Mouse (Mus musculus): ENCODE data around the gene Tubgcp5.

Tubgcp5 gene

DNA sequence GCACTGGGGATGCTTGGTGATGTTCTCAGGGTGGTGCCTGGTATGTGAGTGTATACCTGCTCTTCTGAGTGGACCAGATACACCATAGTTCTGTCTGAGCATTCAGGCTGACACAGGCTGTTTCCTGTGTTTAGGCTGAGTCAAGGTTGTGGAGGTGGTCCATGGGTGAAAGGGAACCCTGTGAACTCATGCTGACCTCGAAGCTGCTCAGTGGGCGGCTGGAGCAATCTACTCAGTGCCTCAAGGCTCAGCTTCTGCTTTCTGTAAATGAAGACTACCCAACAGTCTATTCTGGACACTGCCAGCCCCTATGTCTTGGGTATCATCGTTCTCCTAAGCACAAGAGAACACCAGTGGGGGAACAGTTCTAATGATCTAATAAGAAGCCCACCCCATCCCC lies 61.6 kb downstream of the Tubgcp5 start:
- DNase-seq: no peak

DNA sequence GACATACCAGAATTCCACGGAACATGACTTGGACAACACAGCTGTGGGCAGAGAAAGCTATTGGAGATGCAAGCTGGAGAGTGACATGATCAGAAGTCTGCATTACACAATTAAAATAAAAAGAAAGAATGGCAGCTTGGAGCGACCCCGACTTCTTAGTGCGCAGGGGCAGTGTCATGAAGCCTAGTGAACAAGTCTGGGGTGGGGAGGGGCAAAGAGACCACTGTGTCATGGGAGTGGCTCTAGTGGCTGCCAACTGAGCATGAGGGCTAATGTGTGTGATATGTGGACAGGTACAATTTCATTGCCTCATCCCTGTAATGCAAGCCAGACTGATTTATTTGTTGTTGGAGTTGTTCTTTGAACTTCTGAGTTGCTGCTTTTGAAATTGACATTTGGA lies 62.8 kb downstream of the Tubgcp5 start:
- no peak for DNase-seq

DNA sequence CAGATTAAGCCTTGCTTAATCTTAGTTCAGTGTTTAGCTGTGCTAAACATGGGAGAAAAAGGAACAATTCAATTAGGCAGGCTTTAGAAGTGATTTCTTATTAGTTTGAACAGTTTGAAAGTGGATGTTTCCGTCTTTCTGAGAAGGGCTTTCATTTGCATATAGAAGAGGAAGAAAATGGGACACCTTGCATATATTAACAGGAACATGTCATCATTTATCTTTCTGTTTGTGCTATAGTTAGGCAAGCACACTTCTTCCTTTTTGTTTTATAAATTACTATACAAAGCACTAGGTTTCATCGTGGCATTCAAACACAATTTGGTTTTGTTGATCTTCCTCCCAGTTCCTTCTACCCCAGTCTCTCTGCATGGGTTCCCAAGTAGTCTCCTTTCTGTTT lies 63.8 kb downstream of the Tubgcp5 start:
- DNase-seq: no peak

DNA sequence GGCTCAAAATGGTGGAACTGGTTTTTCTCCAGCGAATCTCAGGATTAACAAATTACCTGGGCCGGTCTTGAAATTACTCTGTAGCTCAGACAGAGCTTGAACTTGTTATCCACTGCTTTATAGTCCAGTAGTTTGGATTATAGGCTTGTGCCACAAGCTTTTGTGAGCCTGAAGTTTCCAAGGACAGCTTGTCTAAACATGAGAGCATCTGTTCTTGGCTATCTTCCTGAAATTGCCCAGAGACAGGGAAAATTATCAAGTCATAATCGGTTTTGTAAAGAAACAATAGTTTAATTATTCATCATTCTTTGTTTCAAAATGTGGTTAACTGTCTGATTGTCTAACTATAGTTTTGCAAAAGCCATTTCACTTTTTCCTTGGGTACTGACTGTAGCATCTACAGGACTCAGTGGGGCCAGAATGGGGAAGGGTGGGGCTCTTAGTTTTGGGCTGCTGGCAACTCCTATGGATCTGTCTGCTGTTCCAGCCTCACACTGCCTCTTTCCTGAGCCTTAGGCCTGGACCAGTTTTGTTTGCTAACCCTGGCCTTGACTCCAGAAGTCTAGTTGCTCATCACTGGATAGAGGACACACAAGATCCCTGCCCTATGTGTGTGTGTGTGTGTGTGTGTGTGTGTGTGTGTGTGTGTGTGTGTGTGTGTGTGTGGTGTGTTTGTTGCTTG lies 65.0 kb downstream of the Tubgcp5 start:
- no peak for DNase-seq

DNA sequence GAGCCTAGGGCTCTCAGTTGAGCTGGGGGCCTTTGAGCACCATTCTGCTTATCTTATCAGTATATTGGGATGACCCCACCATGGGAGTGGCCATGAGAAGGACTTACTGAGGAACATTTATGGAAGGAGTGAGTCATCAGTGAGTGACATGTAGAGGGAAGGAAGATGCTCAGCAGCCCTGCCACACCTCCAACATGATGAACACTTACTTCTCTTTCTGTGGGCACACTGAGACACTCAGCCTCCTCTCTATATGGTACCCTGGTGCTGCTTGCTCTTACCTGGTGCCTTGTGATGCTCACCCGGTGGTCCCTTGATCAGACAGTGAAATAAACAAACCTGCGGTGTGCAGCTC lies 65.5 kb downstream of the Tubgcp5 start:
- DNase-seq: no peak

DNA sequence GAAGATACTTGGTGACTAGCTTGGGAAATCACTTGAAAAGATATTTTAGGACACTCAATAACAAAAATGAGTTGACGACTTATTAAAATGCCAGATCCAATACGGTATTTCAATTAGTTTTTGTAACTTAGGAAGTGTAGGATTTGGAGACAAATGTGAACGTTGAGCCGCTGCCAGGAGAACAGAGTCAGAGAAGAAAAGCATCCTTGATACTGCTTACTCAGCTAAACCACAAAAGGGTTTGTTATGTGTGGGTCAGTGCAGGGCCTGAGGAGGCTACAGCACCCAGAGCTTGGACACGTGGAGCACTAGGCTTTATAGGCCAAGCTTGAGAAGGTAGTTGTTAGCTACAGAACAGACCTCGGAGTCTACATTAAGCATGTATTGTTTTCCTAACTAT lies 66.0 kb downstream of the Tubgcp5 start:
- no peak for DNase-seq

DNA sequence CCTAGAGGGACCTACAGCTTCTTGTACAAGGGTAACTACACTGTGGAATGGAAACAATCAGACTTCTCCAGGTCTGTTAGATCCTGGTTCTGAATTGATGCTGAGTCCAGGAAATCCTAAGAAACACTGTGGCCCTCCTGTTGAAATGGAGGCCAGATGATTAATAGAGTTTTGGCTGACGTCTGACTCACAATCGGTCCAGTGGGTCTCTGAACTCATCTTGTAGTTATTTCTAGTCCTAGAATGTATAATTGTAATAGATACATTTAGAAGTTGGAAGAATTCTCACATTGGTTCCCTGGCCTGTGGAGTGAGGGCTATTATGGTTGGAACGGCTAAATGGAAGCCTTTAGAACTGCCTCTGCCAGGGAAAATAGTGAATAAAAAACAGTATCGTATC lies 67.2 kb downstream of the Tubgcp5 start:
- no peak for DNase-seq

DNA sequence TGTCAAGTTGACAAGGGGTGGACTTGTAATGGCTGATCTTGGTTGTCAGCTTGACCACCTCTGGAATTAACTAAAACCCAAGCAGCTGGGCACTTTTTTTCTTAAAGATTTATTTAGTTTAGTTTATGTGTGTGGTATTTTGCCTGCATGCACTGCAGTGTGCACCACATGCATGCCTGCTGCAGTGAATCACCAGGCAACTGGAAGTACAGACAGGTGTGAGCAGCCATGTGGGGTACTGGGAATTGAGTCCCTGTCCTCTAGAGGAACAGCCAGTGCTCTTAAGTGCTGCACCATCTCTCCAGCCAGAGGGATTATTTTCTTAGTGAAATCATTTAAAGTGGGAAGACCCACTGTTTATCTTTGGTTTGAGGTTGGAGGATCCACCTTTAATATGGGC lies 71.1 kb downstream of the Tubgcp5 start:
- DNase-seq: no peak

DNA sequence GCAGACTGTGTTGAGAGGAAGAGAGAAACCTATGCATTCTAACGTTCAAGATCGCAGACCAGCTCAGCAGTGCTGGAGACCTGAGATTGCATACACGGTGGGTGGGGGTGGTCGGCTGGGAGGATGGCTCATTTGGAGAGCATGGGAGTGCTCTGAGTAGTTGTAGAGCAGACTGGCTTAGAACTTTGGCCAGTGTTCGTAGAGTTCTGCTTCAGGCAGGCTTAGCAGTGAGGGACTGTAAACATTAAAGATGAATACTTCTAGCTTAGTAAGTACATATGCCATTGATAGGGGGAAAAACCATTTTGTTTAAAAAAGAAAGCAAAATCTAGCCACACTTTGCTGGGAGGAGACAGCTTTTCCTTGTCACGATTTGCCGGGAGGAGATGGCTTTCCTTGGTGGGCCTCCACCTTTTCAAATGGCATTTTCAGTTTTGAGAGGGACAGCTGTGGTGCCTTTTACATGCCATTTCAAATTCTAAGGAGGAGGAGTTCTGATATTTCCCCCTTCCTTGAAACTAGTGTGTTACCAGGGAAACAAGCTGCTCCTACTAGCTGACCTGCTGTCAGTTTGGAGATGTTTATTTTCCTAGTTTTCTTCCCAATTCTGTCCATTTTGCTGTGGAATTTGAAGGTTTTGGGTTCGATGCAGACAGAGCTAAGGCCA lies 71.9 kb downstream of the Tubgcp5 start:
- DNase-seq: no peak

DNA sequence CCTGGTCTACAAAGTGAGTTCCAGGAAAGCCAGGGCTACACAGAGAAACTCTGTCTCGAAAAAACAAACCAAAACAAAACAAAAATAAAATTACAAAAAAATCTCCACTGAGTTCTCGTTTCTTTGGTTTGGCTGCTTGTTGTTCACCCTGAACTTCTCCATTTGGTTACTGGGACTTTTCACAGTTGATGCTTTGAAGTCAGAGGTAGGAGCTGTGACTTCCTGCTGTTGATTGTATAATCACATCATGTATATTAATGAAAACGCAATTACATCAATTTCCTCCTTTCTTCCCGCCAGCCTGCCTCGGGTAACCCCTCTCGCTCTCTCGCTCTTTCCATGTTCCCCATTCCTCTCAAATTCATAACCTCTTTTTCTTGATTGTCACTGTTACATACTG lies 74.3 kb downstream of the Tubgcp5 start:
- no peak for DNase-seq

DNA sequence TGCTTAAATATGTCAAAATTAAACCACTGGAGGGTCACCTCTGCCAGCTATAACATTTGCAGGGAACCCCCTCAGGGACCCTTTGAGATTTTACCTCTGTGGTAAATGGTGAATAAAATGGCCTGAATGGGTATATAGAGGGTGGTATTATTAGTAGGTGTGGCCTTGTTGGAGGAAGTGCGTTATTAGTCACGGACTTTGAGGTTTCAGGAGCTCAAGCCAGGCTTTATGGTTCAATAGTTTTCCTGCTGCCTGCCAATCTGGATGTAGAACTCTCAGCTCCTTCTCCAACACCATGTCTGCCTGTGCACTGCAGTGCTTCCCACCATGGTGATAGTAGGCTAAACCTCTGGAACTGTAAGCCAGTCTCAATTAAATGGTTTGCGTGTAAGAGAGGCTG lies 75.3 kb downstream of the Tubgcp5 start:
- no peak for DNase-seq

DNA sequence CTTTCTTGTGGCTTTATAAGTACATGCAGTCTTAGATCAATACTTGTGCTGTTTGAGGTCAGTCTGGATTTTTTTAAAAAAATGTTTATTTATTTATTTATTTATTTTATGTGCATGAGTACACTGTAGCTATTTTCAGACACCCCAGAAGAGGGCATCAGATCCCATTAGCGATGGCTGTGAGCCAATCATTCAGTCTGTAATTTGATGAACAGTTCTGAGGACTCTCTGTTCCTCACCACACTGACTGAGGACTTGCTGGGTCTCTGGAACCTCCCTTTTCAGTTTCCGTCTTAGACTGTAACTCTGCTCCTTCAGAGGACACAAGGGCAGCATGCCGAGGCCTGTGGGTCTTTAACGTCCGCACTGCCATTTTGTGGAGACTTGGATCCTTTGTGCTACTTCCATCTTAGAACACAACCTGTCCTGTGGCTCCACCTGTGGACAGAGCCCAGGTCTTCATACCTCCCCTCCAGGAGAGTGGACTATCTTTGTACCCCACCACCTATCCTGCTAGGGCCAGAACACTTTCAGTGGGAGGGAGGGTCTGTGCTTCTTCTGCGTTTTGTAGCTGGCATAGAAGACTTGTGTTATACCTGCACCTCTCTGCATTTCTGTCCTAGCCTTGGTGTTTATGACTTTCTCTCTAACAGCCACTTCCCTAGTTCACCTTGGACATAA lies 76.5 kb downstream of the Tubgcp5 start:
- no peak for DNase-seq

DNA sequence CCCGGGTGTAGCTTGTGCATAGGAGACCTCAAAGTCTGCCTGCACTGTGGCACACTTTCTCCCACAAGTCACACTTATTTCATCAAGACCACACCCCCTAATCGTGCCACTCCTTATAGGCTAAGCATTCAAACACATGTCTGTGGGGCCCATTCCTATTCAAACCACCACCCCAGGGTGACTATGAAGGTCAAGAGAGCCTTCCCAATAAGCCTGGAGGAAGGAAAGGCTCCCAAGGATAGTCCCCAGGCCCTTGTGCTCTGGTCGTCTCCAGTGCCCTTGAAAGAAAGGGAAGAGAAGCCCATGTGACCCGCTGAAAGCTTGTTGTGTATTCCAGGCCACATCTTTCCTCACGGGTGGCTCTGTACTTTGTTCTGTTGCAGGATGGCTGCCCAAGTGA lies 77.5 kb downstream of the Tubgcp5 start:
- DNase-seq: no peak

DNA sequence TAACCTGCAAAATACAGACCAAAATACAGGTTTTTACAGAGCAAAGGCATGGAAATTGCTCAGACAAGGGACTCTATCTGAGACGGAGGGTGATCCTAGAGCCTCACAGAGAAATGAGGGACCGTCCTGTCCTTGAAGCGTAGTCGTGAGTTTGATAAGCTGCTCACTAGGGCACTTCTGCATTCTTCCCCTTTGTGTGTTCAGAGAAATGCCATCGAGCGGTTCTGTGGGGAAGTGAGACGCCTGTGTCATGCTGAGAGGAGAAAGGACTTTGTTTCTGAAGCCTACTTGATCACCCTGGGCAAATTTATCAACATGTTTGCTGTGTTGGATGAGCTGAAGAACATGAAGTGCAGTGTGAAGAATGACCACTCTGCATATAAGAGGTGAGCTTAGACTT lies 80.7 kb downstream of the Tubgcp5 start:
- DNase-seq: no peak

DNA sequence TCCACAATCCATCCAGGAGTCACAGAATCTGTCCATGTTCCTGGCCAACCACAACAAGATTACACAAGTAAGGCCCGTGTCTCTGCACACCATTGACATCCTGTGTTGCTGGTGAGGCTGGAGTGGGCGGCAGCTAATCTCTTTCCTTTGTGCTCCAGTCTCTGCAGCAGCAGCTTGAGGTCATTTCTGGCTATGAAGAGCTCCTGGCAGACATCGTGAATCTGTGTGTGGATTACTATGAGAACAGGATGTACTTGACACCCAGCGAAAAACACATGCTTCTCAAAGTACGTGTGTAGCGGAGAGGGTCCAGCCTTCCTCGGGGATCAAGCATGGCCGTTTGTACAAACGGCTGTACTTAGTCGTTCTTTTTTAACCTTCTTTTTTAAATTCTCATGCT lies 83.8 kb downstream of the Tubgcp5 start:
- no peak for DNase-seq

DNA sequence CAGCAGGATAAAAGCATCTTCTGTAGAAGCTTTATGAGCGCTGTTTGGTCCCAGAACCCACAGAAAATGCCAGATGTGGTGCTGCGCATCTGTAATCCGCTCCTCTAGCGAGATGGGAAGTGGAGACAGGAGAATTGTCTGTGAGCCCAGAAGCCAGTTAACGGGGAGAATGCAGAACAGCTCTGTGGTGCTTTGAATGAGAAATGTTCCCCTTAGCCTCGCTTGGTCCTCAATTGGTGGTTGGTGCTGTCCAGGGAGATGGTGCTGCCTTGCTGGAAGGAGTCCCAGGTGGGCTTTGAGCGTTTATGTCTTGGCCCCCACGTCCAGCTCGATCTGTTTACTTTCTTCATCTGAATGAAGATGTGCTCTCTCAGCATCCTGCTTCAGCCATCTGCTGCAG lies 86.9 kb downstream of the Tubgcp5 start:
- DNase-seq: no peak
